Mouse (Mus musculus) megakaryocyte, embryonic 14.5 days (primary cell): ENCODE results near the gene Gm45234.

Experiments
- FLI1 ChIP-seq: IDR thresholded peaks from 2 replicates; pipeline ENCODE4 v1.6.1; 2012; ENCODE audit warnings: low read length, inconsistent platforms, mixed read lengths
- GATA1 ChIP-seq: IDR thresholded peaks from 3 replicates; pipeline ENCODE4 v1.6.1; 2012; ENCODE audit warnings: mixed read lengths, low read length, inconsistent platforms, borderline replicate concordance

DNA sequence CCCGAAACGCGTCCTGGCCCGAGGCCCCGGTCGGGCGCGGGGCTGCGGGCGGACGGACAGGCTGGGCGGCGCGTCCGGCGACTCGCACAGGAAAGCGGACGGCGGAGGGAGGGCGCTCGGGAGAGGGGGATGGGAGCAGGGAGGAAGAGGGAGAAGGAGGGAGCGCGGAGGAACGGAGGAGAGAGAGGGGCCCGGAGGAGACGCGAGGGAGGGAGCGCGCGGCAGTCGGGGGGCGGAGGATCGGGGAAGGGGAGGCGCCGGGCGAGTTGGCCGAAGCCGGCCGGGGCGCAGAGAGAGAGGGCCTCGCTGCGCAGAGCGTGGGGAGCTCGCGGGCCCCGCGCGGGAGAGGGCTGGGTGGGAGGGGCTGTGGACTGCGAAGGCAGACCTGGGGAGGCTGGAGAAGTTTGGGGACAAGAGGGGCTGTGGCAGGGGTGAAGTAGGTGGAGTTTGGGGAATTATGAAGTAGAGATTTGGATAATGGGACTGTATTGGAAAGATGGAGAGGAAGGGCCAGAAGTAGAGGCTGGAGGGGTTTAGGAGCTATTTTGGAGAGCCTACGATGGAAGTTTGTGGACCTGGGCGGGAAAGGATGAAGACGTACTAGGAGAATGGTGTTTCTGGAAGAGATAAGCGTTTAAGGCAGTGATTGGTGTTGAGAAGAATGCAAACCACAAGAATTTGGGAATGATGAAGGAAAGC, 980 bp upstream of the Gm45234 start:
- no peak for TF ChIP-seq GATA1
- TF ChIP-seq FLI1, result no peak
